Mouse (Mus musculus): ENCODE results near the gene Crtac1.

DNA sequence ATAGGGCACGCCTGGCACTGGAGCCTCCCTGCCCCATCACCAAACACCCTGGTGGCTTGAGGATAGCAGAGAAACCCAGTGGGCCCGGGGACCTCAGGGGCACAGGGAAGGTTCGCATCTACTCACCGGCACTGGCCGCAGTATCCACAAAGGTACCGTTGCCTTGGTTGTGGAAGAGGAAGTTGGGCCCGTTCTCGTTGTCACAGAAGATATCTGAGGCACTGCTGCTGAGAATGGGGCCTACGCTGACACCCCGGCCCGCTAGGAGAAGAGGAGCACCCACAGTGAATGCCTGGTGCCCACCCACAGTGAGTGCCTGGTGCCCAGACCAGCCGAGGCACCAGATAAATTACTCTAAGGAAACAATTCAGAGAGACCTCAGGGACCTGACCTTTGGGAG, 122.7 kb downstream of the Crtac1 start:
- TF ChIP-seq CTCF (IDR thresholded peaks at IDR 0.05; ENCODE audit: low read depth) (no peak), EP300 (IDR thresholded peaks at IDR 0.05; ENCODE audit: low read depth) (no peak)
